Mouse (Mus musculus): Measurements from ENCODE around the gene Unc119b.
A peak's percentile ranks its signal among the peaks of the same experiment; 100 is the strongest.
"Not testable (repeated sequence)": the region's sequence is repeated elsewhere in the genome, so short reads cannot be mapped to it uniquely, and the experiment has no call there.

Unc119b gene

GRCm38 (mm10) chr5:115134234-115135165 lies at the start of gene Unc119b:
TSS of gene Unc119b (minus strand) at chr5:115134975.
- peak; percentile 86 to 90 for DNase-seq (ENCODE audit: low spot score in 2 of 2)

GRCm38 (mm10) chr5:115183482-115183881 lies 48.7 kb upstream of the Unc119b start:
- DNase-seq (ENCODE audit: low spot score in 2 of 2), result no peak

DNA sequence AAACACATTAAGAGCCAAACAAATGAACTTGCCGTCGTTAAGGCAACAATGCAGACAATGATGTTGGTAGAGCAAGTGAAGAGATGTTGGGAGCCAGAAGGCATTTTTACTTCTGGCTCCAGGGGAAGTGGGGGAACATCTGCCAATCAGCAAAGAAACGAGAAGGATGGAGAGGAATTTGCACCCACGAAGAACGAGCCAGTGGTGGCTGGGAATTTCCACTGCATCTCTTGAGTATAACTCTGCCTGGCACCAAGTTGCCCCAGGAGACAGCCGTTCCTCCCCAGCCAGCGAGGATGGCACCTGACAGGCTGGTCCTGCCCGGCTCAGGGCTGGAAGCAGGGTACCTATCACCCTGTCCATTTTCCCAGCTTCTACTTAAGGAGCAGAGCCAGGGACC lies 48.1 kb upstream of the Unc119b start:
- no peak for DNase-seq (ENCODE audit: low spot score in 2 of 2)

DNA sequence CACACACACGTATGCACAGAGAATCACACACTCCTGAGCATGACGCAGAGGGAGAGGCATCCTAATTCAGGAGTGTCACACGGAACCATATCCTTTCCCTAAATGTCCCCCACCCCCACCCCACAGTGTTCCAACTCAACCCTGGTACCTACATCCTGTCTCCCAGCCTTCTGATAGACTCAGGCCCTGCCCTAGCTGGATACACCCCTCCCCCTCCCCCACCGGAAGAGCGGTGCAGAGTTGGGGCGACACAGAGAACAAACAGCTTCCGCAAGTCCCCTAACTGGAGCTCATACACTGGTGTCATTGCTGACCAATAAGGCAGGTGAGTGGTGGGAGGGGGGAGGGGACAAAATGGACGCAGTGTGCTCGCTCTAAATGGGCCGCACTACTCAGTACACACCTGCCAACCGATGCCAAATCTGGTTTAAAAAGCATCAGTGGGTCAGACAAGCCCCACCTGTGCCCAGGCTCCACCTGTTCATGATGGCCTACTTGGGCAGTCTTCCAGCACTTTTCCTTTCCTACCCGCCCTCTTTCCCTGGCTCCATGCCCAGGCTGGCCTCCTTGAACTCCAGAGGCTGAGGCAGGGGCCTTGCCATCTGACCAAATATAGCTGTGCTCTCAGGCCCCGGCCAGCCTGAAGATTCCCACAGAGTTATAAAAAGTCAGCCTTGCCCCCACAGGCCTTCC lies 46.6 kb upstream of the Unc119b start:
- DNase-seq (ENCODE audit: low spot score in 2 of 2), result no peak

GRCm38 (mm10) chr5:115179596-115179995 lies 44.8 kb upstream of the Unc119b start:
- no peak for DNase-seq (ENCODE audit: low spot score in 2 of 2)

GRCm38 (mm10) chr5:115177866-115178265 lies 43.1 kb upstream of the Unc119b start:
- no peak for DNase-seq (ENCODE audit: low spot score in 2 of 2)

GRCm38 (mm10) chr5:115174554-115174953 lies 39.8 kb upstream of the Unc119b start:
- DNase-seq (ENCODE audit: low spot score in 2 of 2), result no peak

DNA sequence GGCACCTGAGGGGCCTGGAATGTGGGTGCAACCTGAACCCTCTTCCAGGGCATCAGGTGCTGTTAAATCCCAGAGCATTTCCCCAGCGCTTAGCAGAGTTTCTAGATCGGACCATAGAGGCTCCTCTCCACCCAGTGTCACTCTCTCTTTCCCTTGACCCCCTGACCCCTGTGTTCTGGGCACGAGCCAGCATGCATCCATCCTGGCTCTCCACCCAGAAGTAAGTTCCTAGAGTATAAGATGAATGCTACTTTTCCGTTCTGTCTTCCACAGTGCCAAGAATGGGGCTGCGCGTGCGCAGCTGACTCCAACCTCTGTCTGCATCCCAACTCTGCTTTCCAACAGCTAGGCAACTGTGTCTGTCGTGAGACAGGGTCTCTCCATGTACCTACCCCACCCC lies 35.4 kb upstream of the Unc119b start:
- DNase-seq (ENCODE audit: low spot score in 2 of 2), result no peak

GRCm38 (mm10) chr5:115168641-115169415 lies 34.1 kb upstream of the Unc119b start:
- no peak for DNase-seq (ENCODE audit: low spot score in 2 of 2)

DNA sequence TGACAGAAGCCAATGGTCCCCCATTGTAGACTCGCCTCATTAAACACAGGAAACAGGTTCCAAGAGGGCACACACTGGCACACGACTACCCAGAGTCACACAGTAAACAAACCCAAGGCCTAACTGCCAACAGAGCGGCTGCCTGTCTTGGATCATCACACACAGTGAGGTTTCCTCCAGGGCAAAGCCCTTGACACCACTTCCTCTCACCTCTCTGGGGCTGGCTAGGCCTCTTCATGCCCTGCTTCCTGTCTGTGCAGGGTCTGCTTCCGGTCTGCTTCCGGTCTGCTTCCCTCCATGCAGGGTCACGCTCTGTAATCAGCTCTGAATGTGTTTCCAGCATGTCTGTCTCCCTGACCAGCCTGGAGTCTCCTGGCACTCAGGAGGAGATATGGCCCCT lies 32.6 kb upstream of the Unc119b start:
- peak; percentile 80 to 88 for DNase-seq (ENCODE audit: low spot score in 2 of 2)

- no peak for DNase-seq (ENCODE audit: low spot score in 2 of 2)
These were observed 32.0 kb upstream of the Unc119b start for GRCm38 (mm10) chr5:115166815-115167194.

DNA sequence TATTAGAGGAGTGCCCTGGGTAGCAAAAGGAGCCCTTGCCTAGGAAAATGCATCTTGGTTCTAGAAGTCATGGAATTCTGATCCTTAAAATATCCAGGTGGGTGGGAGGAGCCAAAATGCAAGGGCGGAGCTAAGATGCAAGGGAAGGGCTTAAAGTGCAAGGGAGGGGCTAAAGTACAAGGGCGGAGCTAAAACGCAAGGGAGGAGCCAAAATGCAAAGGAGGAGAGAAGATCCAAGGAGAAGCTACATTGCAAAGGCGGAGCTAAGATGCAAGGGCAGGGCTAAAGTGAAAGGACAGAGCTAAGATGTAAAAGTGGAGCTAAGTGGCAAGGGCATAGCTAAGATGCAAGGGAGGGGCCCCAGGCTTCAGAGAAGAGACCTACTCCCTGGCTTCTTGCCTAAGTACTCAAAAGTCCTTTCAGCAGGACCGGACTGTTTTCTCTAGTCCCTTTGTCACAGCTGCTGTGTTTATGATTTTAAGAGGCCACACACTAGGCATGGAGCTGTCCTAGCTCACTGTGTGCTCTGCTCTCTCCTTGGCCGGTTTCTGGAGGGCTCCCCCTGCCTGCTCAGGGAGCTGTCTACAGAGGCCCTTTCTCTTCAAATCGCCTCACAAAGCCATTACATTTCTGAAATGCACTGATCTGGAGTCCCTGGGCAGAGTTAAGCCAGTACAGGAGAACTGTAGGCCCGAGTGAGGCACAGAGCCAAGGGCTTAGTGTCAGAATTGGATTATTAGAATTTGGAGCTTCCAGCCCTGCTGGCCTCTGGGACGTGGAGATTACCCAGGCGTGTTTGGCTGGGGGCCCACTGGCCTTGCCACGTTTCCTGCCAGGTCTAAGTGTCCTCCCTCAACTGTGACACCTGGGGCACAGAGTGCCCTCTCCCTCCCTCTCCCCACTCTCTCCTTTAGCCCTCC lies 31.4 kb upstream of the Unc119b start:
- DNase-seq (ENCODE audit: low spot score in 2 of 2), result peak in 1 of 2 experiments; percentile 19

DNA sequence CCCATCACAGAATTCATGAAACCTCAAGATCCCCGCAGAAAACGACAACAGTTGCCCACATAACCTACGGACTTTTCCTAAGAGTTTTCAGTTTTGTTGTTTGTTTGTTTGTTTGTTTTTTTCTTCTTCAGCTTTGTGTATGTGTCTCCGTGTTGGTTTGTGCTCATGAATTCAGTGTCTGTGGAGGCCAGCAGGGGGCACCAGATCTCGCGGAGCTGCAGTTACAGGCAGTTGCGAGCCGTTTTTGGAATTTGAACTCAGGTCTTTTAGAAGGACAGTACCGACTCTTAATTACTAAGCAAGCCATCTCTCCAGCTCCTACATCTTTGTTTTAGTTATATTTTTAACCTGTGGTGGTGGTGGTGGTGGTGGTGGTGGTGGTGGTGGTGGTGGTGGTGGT lies 30.6 kb upstream of the Unc119b start:
- DNase-seq (ENCODE audit: low spot score in 2 of 2), result no peak

GRCm38 (mm10) chr5:115164446-115164845 lies 29.7 kb upstream of the Unc119b start:
- not testable (repeated sequence) for DNase-seq (ENCODE audit: low spot score in 2 of 2)

DNA sequence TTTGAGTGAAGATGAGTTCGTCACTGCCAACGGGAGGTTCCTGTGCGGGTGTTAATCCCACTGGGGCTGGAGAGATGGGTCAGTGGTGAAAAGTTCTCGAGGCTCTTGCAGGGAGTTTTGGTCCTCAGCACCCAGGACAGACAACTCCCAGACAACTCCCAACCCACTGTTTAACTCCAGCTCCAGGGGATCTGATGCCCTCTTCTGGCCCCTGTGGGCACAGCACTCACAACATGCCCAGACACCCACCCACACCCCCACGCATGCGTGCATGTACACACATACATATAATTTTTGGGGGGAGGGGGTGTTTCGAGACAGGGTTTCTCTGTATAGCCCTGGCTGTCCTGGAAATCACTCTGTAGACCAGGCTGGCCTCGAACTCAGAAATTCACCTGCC lies 28.8 kb upstream of the Unc119b start:
- peak; percentile 34 to 57 for DNase-seq (ENCODE audit: low spot score in 2 of 2)

DNA sequence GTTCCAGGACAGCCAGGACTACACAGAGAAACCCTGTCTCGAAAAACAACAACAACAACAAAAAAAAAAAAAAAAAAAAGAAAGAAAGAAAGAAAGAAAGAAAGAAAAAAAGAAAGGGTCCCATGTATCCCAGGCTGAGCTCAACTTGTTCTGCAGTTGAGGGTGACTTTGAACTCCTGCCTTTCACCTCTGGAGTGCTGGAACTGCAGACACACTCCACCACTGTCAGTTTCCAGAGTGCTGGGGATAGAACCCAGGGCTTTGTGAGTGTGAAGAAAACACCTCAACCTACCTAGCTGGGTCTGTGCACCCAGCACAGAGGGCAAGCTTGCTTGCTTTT lies 27.1 kb upstream of the Unc119b start:
- not testable (repeated sequence) for DNase-seq (ENCODE audit: low spot score in 2 of 2)

DNA sequence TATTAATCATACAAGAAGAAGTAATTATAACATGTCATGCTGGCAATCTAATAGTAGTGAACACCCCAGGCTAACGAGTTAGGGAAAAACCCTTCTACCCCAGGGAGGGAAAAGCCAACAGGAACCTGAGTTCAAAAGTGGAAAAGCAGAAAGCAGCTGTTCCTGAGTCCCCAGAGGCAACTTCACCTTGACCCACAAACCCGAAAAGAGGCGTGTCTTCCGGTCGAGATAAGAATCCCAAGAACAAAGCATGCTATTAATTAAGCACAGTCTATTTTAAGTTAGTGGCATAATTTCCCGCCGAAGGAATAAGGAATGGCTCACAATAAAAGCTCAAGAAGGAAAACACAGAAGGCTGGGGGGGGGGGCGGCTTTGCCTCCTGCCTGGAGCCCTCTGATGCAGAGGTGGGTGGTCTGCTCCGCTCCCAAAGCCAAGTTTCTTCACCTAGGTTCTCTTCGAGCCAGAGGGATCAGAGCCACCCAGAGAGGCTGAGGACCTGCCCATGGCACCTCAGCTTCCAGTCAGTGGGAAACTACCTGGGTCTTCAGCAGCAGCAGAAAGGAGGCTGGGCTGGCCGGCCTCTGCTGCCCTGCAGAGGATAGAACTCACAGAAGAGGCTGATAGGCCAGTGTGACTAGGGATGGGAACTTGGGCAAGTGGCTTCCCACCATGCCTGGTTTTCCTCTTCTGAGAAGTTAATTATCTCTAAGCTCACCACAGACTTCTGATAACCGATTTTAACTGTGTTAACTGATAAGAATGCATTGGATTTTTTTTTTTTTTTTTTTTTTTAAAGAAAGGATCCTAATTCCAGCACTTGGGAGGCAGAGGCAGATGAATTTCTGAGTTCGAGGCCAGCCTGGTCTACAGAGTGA lies 26.5 kb upstream of the Unc119b start:
- no peak for DNase-seq (ENCODE audit: low spot score in 2 of 2)

DNA sequence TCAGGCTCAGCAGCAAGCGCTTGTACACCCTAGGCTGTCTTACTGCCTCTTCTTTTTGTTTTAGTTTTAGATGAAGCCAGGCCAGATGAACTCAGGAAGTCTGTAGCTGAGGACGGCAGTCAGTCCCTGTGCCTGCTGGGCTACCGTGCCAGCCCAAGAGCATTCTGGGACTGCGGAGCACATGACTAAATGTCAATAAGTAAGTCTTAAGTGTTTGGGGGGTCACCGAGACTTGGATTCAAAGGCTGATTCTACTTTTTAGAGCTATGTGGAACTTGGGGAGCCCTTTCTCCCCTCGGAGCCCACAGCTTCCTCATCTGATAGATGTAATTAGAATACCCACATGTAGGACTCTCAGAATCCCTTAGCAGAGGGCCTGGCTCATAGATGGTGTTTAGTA lies 25.9 kb upstream of the Unc119b start:
- DNase-seq (ENCODE audit: low spot score in 2 of 2), result no peak

- no peak for DNase-seq (ENCODE audit: low spot score in 2 of 2)
These were observed 24.4 kb upstream of the Unc119b start for GRCm38 (mm10) chr5:115159165-115159564.
